Mouse (Mus musculus): ENCODE measurements around the gene Gdpgp1. TPM values are rescaled to one million over a fixed set of nuclear protein-coding genes. Genes with fewer than 3 reads are reported as not detected.
A peak's percentile ranks its signal among the peaks of the same experiment; 100 is the strongest.

The Gdpgp1 gene
- polyA plus RNA-seq, 1 experiment from 2014 or later = 4.2 TPM

GRCm38 (mm10) chr7:80200963-80201539 lies 31.6 kb upstream of the Gdpgp1 start:
- no peak for ATAC-seq
- Histone ChIP-seq H3K4me1 (replicated peaks) (peaks cover 80% of the 10 kb centered on the region), H3K9ac (replicated peaks) (no peak overlapping the region), H3K36me3 (no peaks in the 10 kb centered on the region), H3K4me3 (replicated peaks) (no peak overlapping the region), H3K27me3 (no peaks in the 10 kb centered on the region), H3K4me2 (replicated peaks) (peak overlapping the region; percentile 13; the same call in 1 of the 2 replicates), H3K9me3 (no peaks in the 10 kb centered on the region), H3K27ac (no peak overlapping the region)
- 93% methylated on average over 5 of the region's 5 CpGs for WGBS

DNA sequence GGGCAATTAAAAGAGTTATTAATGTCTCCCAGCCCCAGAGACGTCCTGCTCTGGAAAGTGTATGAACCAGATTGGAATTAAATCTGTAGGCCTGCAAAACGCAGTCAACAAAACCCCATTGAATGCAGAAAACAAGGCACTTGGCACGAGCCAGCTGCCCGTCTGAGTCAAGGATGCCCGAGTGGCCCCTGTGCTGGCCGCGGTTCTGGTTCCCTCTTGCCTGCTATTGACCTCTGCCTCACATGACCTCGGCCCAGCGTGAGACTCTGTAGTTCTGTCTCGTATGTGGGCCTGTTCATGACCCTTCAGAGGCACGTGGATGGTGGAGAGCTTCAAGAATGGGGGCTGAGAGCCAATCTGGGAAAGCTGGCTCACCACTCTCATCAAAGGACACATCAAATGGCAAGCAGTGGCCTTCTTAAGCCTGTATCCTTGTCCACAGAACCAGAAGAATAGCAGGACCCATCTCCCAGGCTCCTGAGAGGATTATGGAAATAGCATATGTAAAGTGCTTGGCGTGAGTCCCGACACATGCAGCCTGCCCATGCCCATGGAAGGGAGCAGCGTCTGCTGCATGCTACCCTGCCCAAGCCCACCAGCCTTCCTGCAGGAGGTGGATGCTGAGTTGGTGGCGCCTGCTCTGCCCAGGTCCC lies 30.7 kb upstream of the Gdpgp1 start:
- ATAC-seq = no peak
- Histone ChIP-seq H3K4me1 (replicated peaks) (peaks cover 80% of the 10 kb centered on the region), H3K9me3 (no peaks in the 10 kb centered on the region), H3K27me3 (no peaks in the 10 kb centered on the region), H3K36me3 (no peaks in the 10 kb centered on the region), H3K4me3 (replicated peaks) (no peak overlapping the region), H3K9ac (replicated peaks) (peak overlapping the region; percentile 42; the same call in 1 of the 2 replicates), H3K27ac (peak overlapping the region; percentile 58), H3K4me2 (replicated peaks) (no peak overlapping the region; the same call in 1 of the 2 replicates)
- WGBS = 58% methylated on average over 15 of the region's 15 CpGs

DNA sequence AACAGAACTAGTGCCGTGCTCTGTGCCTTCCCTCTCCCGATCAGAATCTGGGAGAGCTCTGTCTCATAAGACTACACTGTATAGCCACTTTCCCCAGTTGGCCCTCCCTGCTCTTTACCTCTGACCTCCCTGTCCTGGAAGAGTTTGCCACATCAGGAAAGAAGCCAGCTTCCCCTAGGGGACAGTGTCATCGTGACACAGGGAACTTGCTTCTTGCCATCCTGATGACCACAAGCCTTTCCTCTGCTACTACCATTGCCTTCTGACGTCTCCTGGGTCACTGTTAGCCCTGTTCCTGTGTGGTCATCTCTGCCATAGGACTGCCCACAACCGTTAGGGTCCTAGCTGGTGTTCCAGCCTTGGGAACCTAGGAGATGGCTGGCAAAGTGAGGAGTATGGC lies 29.7 kb upstream of the Gdpgp1 start:
- Histone ChIP-seq H3K4me2 (replicated peaks) (peak overlapping the region; percentile 17; the same call in 1 of the 2 replicates), H3K27ac (peak overlapping the region; percentile 58), H3K4me3 (replicated peaks) (no peak overlapping the region), H3K27me3 (no peaks in the 10 kb centered on the region), H3K4me1 (replicated peaks) (peaks cover 81% of the 10 kb centered on the region), H3K36me3 (no peaks in the 10 kb centered on the region), H3K9me3 (no peaks in the 10 kb centered on the region), H3K9ac (replicated peaks) (no peak overlapping the region)
- ATAC-seq = no peak
- WGBS = 79% methylated on average over 5 of the region's 5 CpGs

- Histone ChIP-seq H3K27me3 (no peaks in the 10 kb centered on the region), H3K9ac (replicated peaks) (no peak overlapping the region), H3K36me3 (no peaks in the 10 kb centered on the region), H3K4me3 (replicated peaks) (no peak overlapping the region), H3K27ac (peak overlapping the region; percentile 58), H3K4me2 (replicated peaks) (peak overlapping the region; percentile 17), H3K4me1 (replicated peaks) (peaks cover 88% of the 10 kb centered on the region), H3K9me3 (no peaks in the 10 kb centered on the region)
- no peak for ATAC-seq
- 36% methylated on average over 12 of the region's 12 CpGs for WGBS
Measured at GRCm38 (mm10) chr7:80203638-80204096, 29.0 kb upstream of the Gdpgp1 start.

GRCm38 (mm10) chr7:80204362-80204761 lies 28.3 kb upstream of the Gdpgp1 start:
- H3K4me1 ChIP-seq (replicated peaks) = peaks cover 88% of the 10 kb centered on the region
- 88% methylated on average over 4 of the region's 4 CpGs for WGBS
- no peak for ATAC-seq

DNA sequence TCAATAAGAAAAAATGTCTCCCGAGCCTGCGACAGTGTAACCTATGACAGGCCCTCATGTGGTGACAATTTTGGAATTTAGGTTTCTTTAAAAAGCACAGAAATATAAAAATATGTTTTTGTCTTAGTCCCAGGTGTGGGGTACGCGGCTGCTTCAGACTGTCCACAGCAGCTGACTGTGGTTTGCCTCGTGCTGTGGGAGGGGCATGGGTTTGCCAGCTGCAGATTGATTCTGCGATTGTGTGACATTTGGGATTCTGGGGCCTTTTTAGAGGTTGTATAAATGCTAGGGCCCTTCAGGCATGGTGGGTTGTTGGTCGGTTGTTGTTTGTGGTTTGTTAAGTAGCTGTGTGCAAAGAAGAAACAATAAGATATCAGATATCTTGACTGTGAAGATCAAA lies 27.7 kb upstream of the Gdpgp1 start:
- Histone ChIP-seq H3K4me2 (replicated peaks) (no peak overlapping the region), H3K27ac (no peak overlapping the region), H3K4me3 (replicated peaks) (no peak overlapping the region), H3K27me3 (no peaks in the 10 kb centered on the region), H3K9ac (replicated peaks) (no peak overlapping the region), H3K36me3 (no peaks in the 10 kb centered on the region), H3K4me1 (replicated peaks) (peaks cover 88% of the 10 kb centered on the region), H3K9me3 (no peaks in the 10 kb centered on the region)
- no peak for ATAC-seq
- WGBS = 84% methylated on average over 7 of the region's 7 CpGs

More at GRCm38 (mm10) chr7:80204362-80204761, 28.3 kb upstream of the Gdpgp1 start:
- H3K27ac ChIP-seq = peak overlapping the region; percentile 58
- H3K9ac ChIP-seq (replicated peaks) = no peak overlapping the region; the same call in 1 of the 2 replicates
- no peaks in the 10 kb centered on the region for H3K9me3 ChIP-seq
- no peak overlapping the region for H3K4me2 ChIP-seq (replicated peaks)
- no peaks in the 10 kb centered on the region for H3K36me3 ChIP-seq
- H3K27me3 ChIP-seq = no peaks in the 10 kb centered on the region
- H3K4me3 ChIP-seq (replicated peaks) = no peak overlapping the region

- no peak overlapping the region; the same call in 1 of the 2 replicates for H3K27ac ChIP-seq
- 79% methylated on average over 12 of the region's 12 CpGs for WGBS
- no peaks in the 10 kb centered on the region for H3K36me3 ChIP-seq
- no peaks in the 10 kb centered on the region for H3K27me3 ChIP-seq
- H3K9me3 ChIP-seq = no peaks in the 10 kb centered on the region
- H3K4me3 ChIP-seq (replicated peaks) = no peak overlapping the region
- H3K4me2 ChIP-seq (replicated peaks) = no peak overlapping the region
- peaks cover 84% of the 10 kb centered on the region for H3K4me1 ChIP-seq (replicated peaks)
- H3K9ac ChIP-seq (replicated peaks) = no peak overlapping the region
- ATAC-seq = no peak
Measured at GRCm38 (mm10) chr7:80205705-80206589, 26.7 kb upstream of the Gdpgp1 start.

DNA sequence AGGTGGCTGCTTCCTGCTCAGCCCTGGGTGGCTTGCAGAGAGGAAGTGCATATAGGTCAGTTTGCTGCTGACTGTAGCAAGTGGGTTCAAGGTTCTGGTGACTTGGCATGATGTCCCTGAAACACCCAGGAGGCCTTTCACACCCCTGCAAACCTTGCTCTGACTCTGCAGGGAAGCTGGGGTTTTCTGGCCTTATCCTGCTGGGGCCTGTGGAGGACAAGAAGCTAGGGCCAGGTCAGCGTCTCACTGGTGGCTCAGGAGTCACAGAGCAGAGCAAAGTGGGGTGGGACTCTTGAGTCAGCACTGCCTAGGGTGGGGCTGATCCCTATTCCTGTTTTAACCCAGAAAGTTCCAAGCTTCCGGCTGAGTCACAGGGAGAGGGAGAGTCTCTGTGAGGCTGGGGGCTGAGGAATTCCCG lies 25.3 kb upstream of the Gdpgp1 start:
- ATAC-seq = no peak

DNA sequence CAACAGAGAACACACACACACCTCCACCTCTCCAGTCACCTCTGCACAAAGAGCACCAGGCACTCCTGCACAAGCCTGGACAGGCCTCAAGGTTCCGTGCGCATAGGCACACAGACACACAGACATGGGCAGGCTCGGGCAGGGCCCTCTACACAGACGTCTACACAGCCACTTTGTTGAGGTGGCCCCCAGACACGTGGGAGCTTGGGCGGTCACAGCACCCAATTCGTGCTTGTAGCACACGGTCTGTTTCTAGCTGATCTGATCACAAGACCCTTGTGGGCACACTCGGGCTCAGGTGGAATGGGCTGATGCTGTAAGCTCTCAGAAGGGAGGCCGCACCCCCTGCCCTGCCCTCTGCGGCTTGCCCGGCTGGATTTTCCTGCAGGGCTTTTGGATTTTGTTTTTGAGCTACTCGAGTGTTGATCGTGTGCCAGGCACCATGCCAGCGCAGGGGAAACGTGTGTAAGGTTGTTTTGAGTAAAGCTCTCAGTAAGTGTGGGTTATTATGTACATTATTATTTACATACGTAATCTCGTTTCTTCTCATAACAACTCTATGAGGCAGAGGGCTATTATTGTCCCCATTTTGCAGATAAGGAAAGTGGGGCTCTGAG lies 24.5 kb upstream of the Gdpgp1 start:
- 0 out of 2 replicates have a peak overlapping the region, but pooled peaks have one; percentile 34 for H3K9ac ChIP-seq (replicated peaks)
- no peak for ATAC-seq
- H3K27me3 ChIP-seq = no peaks in the 10 kb centered on the region
- peaks cover 63% of the 10 kb centered on the region for H3K4me1 ChIP-seq (replicated peaks)
- WGBS = 86% methylated on average over 18 of the region's 18 CpGs
- no peak overlapping the region for H3K4me3 ChIP-seq (replicated peaks)
- H3K27ac ChIP-seq = 0 out of 2 replicates have a peak overlapping the region, but pooled peaks have one; percentile 17
- H3K9me3 ChIP-seq = no peaks in the 10 kb centered on the region
- H3K36me3 ChIP-seq = peaks cover 6% of the 10 kb centered on the region
- no peak overlapping the region for H3K4me2 ChIP-seq (replicated peaks)

More for the DNA sequence above, 25.3 kb upstream of the Gdpgp1 start:
- H3K9ac ChIP-seq (replicated peaks) = no peak overlapping the region
- H3K9me3 ChIP-seq = no peaks in the 10 kb centered on the region
- H3K4me2 ChIP-seq (replicated peaks) = no peak overlapping the region
- no peaks in the 10 kb centered on the region for H3K36me3 ChIP-seq
- no peaks in the 10 kb centered on the region for H3K27me3 ChIP-seq
- WGBS = 67% methylated on average over 3 of the region's 3 CpGs
- H3K4me1 ChIP-seq (replicated peaks) = peaks cover 71% of the 10 kb centered on the region
- no peak overlapping the region for H3K27ac ChIP-seq
- H3K4me3 ChIP-seq (replicated peaks) = no peak overlapping the region

- Histone ChIP-seq H3K4me3 (replicated peaks) (no peak overlapping the region), H3K27me3 (no peaks in the 10 kb centered on the region), H3K9me3 (no peaks in the 10 kb centered on the region), H3K27ac (no peak overlapping the region), H3K4me2 (replicated peaks) (no peak overlapping the region), H3K4me1 (replicated peaks) (peaks cover 55% of the 10 kb centered on the region), H3K9ac (replicated peaks) (no peak overlapping the region), H3K36me3 (peaks cover 13% of the 10 kb centered on the region)
- 83% methylated on average over 10 of the region's 10 CpGs for WGBS
- ATAC-seq = no peak
Measured at GRCm38 (mm10) chr7:80208738-80209430, 23.8 kb upstream of the Gdpgp1 start.

GRCm38 (mm10) chr7:80209669-80210068 lies 23.0 kb upstream of the Gdpgp1 start:
- Histone ChIP-seq H3K27ac (no peak overlapping the region), H3K4me3 (replicated peaks) (no peak overlapping the region), H3K9ac (replicated peaks) (no peak overlapping the region), H3K4me1 (replicated peaks) (peaks cover 50% of the 10 kb centered on the region), H3K4me2 (replicated peaks) (no peak overlapping the region), H3K27me3 (no peaks in the 10 kb centered on the region), H3K9me3 (no peaks in the 10 kb centered on the region), H3K36me3 (peaks cover 16% of the 10 kb centered on the region)
- no peak for ATAC-seq
- WGBS = 88% methylated on average over 6 of the region's 6 CpGs
